Mouse (Mus musculus): ENCODE results near the gene Dnal1. TPM values are rescaled to one million over a fixed set of nuclear protein-coding genes. Genes with fewer than 3 reads are reported as not detected.

Gene Dnal1
- 0.98 and 1.3 TPM in 2 replicates for total RNA-seq (2012; rRNA removed)
- 1 to 10 TPM in 1 of 2 experiments, not detected in 1; 1.7 TPM for polyA plus RNA-seq (2012; ENCODE audit: insufficient read depth in 1 of 2, insufficient read length in 2 of 2, low read depth in 1 of 2, low replicate concordance in 2 of 2, missing spikeins in 1 of 2)

DNA sequence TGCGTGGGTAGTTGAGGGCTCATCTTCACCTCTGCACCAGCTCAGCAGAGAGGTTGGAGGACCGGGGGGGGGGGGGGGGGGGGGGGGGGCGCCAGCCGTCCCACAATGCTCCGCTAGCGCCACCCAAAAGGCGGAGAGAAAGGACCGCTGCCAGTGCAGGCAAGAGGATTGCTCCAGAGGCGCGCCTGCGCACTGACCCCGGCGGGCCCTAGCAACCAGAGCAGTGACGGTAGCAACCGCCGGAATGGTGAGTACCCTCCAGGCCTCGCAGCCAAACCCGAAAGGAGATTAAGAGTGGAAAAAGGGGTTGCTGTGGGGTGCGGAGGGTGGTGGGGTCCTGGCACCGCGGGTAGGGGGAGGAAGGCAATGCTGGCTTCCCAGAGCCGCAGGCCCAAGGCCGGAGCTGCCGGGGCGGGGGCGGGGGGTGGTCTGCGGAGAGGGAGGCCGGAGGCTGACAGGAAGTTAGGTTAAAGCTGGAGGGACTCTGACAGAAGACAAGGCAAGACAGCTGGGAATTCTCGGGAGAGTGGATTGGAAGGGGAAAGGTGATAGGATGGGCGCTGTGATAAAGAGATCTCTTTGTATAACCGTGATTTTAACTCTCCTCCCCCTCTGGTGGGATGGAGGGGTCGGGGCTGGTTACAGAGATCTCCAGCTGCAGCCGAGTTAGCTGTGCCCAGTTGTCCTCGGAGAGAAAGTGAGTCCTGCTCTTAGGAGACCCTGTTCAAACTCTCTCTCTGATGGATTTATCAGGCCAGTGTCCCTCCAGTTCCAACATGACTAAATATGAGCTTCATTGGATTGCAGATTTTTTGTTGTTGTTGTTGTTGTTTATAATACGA lies at the start of gene Dnal1:
Gene Dnal1 (plus strand): TSS at position 214 of the 842 bp plus-strand sequence.
- TF ChIP-seq HCFC1 (IDR thresholded peaks at IDR 0.05; ENCODE audit: low read depth, low read length) = peak; percentile 67
- TF ChIP-seq NRF1 (IDR thresholded peaks at IDR 0.05; ENCODE audit: insufficient read depth, low read depth, low read length, poor library complexity, severe bottlenecking) = peak; percentile 88
- TF ChIP-seq POLR2A (IDR thresholded peaks at IDR 0.05; ENCODE audit: control insufficient read depth in 1 of 2, insufficient read depth in 1 of 2, low read depth in 1 of 2, low read length in 2 of 2, poor library complexity in 1 of 2) = 0 out of 4 replicates have a peak, but pooled peaks of 1 of the 2 experiments have one; percentile 37
- peak; percentile 9 for TF ChIP-seq NELFE (IDR thresholded peaks at IDR 0.05; ENCODE audit: low read depth, low read length)
- no peak for TF ChIP-seq POLR2AphosphoS2 (IDR thresholded peaks at IDR 0.05; ENCODE audit: low read length)
- no peak for TF ChIP-seq ZKSCAN1 (IDR thresholded peaks at IDR 0.05; ENCODE audit: low read depth, low read length)
- no peak for TF ChIP-seq KAT2A (conservative IDR thresholded peaks at IDR 0.05; ENCODE audit: low read depth, low read length)
- no peak for TF ChIP-seq ZC3H11A (IDR thresholded peaks at IDR 0.05; ENCODE audit: low read depth, low read length)
- peak; percentile 90 for TF ChIP-seq SIN3A (IDR thresholded peaks at IDR 0.05; ENCODE audit: low read length)
- TF ChIP-seq MXI1 (IDR thresholded peaks at IDR 0.05; ENCODE audit: low read depth, low read length) = peak; percentile 54; the same call in 1 of the 2 replicates
- Histone ChIP-seq H3K4me1 (ENCODE audit: control insufficient read depth in 1 of 2, insufficient read depth in 2 of 2, low read length in 2 of 2) (peaks cover 0 to 4% of the 10 kb centered on the region in 2 experiments; a peak in 2 of 4 replicates), H3K9me3 (replicated peaks; ENCODE audit: insufficient read depth, low read length) (no peaks in the 10 kb centered on the region), H3K27me3 (ENCODE audit: control insufficient read depth in 1 of 2, insufficient read depth in 2 of 2, low read length in 2 of 2) (no peaks in the 10 kb centered on the region), H3K27ac (ENCODE audit: control insufficient read depth, low read depth, low read length) (no peak within 1 kb of the TSS), H3K9ac (ENCODE audit: control insufficient read depth, low read depth, low read length, poor library complexity, severe bottlenecking) (peak within 1 kb of the TSS; percentile 70), H3K4me3 (ENCODE audit: control insufficient read depth in 1 of 2, insufficient read depth in 1 of 2, low read depth in 2 of 2, low read length in 2 of 2) (peak within 1 kb of the TSS; percentile 72 to 87), H3K79me2 (ENCODE audit: control insufficient read depth, insufficient read depth, low read length, poor library complexity) (no peaks in the 10 kb centered on the region), H3K36me3 (ENCODE audit: control insufficient read depth in 1 of 2, insufficient read depth in 2 of 2, low read length in 2 of 2) (peaks cover 0 to 3% of the 10 kb centered on the region in 2 experiments; a peak in 2 of 4 replicates)
- peak; percentile 94 for DNase-seq (ENCODE audit: low read depth, low spot score)

- no peak overlapping the region for H3K4me3 ChIP-seq (ENCODE audit: control insufficient read depth in 1 of 2, insufficient read depth in 1 of 2, low read depth in 2 of 2, low read length in 2 of 2)
- H3K9ac ChIP-seq (ENCODE audit: control insufficient read depth, low read depth, low read length, poor library complexity, severe bottlenecking) = no peak overlapping the region
- no peak overlapping the region for H3K27ac ChIP-seq (ENCODE audit: control insufficient read depth, low read depth, low read length)
- DNase-seq (ENCODE audit: low read depth, low spot score) = no peak
- H3K9me3 ChIP-seq (replicated peaks; ENCODE audit: insufficient read depth, low read length) = no peaks in the 10 kb centered on the region
- no peaks in the 10 kb centered on the region for H3K36me3 ChIP-seq (ENCODE audit: control insufficient read depth in 1 of 2, insufficient read depth in 2 of 2, low read length in 2 of 2)
- no peaks in the 10 kb centered on the region for H3K79me2 ChIP-seq (ENCODE audit: control insufficient read depth, insufficient read depth, low read length, poor library complexity)
- H3K27me3 ChIP-seq (ENCODE audit: control insufficient read depth in 1 of 2, insufficient read depth in 2 of 2, low read length in 2 of 2) = no peaks in the 10 kb centered on the region
- no peaks in the 10 kb centered on the region for H3K4me1 ChIP-seq (ENCODE audit: control insufficient read depth in 1 of 2, insufficient read depth in 2 of 2, low read length in 2 of 2)
- TF ChIP-seq MAZ (IDR thresholded peaks at IDR 0.05; ENCODE audit: low read depth, low read length) (no peak), SIN3A (IDR thresholded peaks at IDR 0.05; ENCODE audit: low read length) (no peak), GABPA (IDR thresholded peaks at IDR 0.05; ENCODE audit: low read depth, low read length) (no peak), SMC3 (IDR thresholded peaks at IDR 0.05; ENCODE audit: low read depth, low read length) (no peak), USF1 (IDR thresholded peaks at IDR 0.05; ENCODE audit: low read depth, low read length) (no peak), MAFK (IDR thresholded peaks at IDR 0.05; ENCODE audit: borderline replicate concordance, low read depth, low read length) (no peak), CHD2 (IDR thresholded peaks at IDR 0.05; ENCODE audit: low read length) (no peak), ETS1 (IDR thresholded peaks at IDR 0.05; ENCODE audit: low read depth, low read length) (no peak)
Observed at GRCm38 (mm10) chr12:84064621-84065020, 49.5 kb upstream of the Dnal1 start.
